Mouse (Mus musculus) limb, embryonic 15.5 days (tissue): ENCODE data around the gene Scamp3. TPM values are rescaled to one million over a fixed set of nuclear protein-coding genes. Genes with fewer than 3 reads are reported as not detected.
"Not testable (repeated sequence)": the region's sequence is repeated elsewhere in the genome, so short reads cannot be mapped to it uniquely, and the experiment has no call there.

Source experiments
- ATAC-seq: fragments of 200-750 bp; cut with Nextera tagmentation; 2 replicates; pipeline ENCODE4 v1.8.0; 2017; ENCODE audit warnings: low read depth, moderate TSS enrichment; ENCODE audit not compliant: insufficient number of reproducible peaks, low FRiP score, low TSS enrichment
- H3K27ac ChIP-seq: fragments of 300-500 bp; sonication (generic); 2 replicates; pipeline ENCODE4 v1.5.1; 2015; ENCODE audit warnings: moderate library complexity, mild to moderate bottlenecking, inconsistent platforms
- H3K27me3 ChIP-seq: fragments of 300-500 bp; sonication (generic); 2 replicates; pipeline ENCODE4 v1.6.1; 2015; ENCODE audit warnings: inconsistent platforms
- H3K36me3 ChIP-seq: fragments of 300-500 bp; sonication (generic); 2 replicates; pipeline ENCODE4 v1.6.1; 2015; ENCODE audit warnings: inconsistent platforms
- H3K4me1 ChIP-seq: fragments of 300-500 bp; sonication (generic); 2 replicates; pipeline ENCODE4 v1.6.1; 2015; ENCODE audit warnings: inconsistent platforms
- H3K4me2 ChIP-seq: fragments of 300-500 bp; sonication (generic); 2 replicates; pipeline ENCODE4 v1.6.1; 2015; ENCODE audit warnings: mild to moderate bottlenecking, inconsistent platforms
- H3K4me3 ChIP-seq: fragments of 300-500 bp; sonication (generic); 2 replicates; pipeline ENCODE4 v1.5.1; 2015; ENCODE audit warnings: mild to moderate bottlenecking, inconsistent platforms
- H3K9ac ChIP-seq: fragments of 300-500 bp; sonication (generic); 2 replicates; pipeline ENCODE4 v1.6.1; 2015; ENCODE audit warnings: inconsistent platforms
- H3K9me3 ChIP-seq: fragments of 300-500 bp; sonication (generic); 2 replicates; pipeline ENCODE4 v1.6.1; 2016; ENCODE audit warnings: inconsistent platforms
- WGBS: fragments of 180-500 bp; shearing (Covaris S2); methylation state at CpG from one replicate; pipeline ENCODE4 v1.1.7; 2015; 5-methylcytosine and 5-hydroxymethylcytosine counted together
- polyA plus RNA-seq: library from polyadenylated mRNA; unstranded; fragments of >200 nt; fragmentation: Nextera tagmentation; extraction: Ambion mirVana; gene quantifications from 2 replicates; pipeline ENCODE4 v1.2.1, GENCODE M21; 2015

Gene Scamp3
- polyA plus RNA-seq, 1 experiment from 2014 or later = 101 TPM

GRCm38 (mm10) chr3:89147979-89148311 lies 29.3 kb upstream of the Scamp3 start:
- Histone ChIP-seq H3K4me2 (peak overlapping the region; percentile 57), H3K27me3 (peaks cover 58% of the 10 kb centered on the region), H3K4me1 (peaks cover 7% of the 10 kb centered on the region), H3K4me3 (peak overlapping the region; percentile 29), H3K9ac (0 out of 2 replicates have a peak overlapping the region, but pooled peaks have one; percentile 23), H3K36me3 (no peaks in the 10 kb centered on the region), H3K27ac (no peak overlapping the region), H3K9me3 (no peaks in the 10 kb centered on the region)
- 7% methylated on average over 15 of the region's 15 CpGs for WGBS
- ATAC-seq = no peak

- Histone ChIP-seq H3K27ac (no peak overlapping the region), H3K4me2 (no peak overlapping the region), H3K4me1 (peaks cover 7% of the 10 kb centered on the region), H3K9ac (no peak overlapping the region), H3K9me3 (no peaks in the 10 kb centered on the region), H3K4me3 (no peak overlapping the region), H3K27me3 (peaks cover 58% of the 10 kb centered on the region), H3K36me3 (no peaks in the 10 kb centered on the region)
- 71% methylated on average over 14 of the region's 14 CpGs for WGBS
- ATAC-seq = no peak
Measured at GRCm38 (mm10) chr3:89148567-89148966, 28.7 kb upstream of the Scamp3 start.

- Histone ChIP-seq H3K4me1 (peaks cover 7% of the 10 kb centered on the region), H3K9ac (no peak overlapping the region), H3K27me3 (peaks cover 43% of the 10 kb centered on the region), H3K9me3 (no peaks in the 10 kb centered on the region), H3K27ac (no peak overlapping the region), H3K4me2 (no peak overlapping the region), H3K36me3 (no peaks in the 10 kb centered on the region), H3K4me3 (no peak overlapping the region)
- ATAC-seq = no peak
- 45% methylated on average over 17 of the region's 17 CpGs for WGBS
Measured at GRCm38 (mm10) chr3:89152084-89152835, 25.0 kb upstream of the Scamp3 start.

- Histone ChIP-seq H3K4me1 (peaks cover 14% of the 10 kb centered on the region), H3K27me3 (peaks cover 26% of the 10 kb centered on the region), H3K9me3 (no peaks in the 10 kb centered on the region), H3K4me2 (no peak overlapping the region), H3K9ac (no peak overlapping the region), H3K27ac (no peak overlapping the region), H3K36me3 (no peaks in the 10 kb centered on the region), H3K4me3 (no peak overlapping the region)
- WGBS = 89% methylated on average over 8 of the region's 8 CpGs
- no peak for ATAC-seq
Measured at GRCm38 (mm10) chr3:89156951-89157350, 20.3 kb upstream of the Scamp3 start.

- Histone ChIP-seq H3K4me1 (peaks cover 15% of the 10 kb centered on the region), H3K27me3 (peaks cover 22% of the 10 kb centered on the region), H3K27ac (no peak overlapping the region), H3K4me2 (no peak overlapping the region), H3K9ac (no peak overlapping the region), H3K4me3 (no peak overlapping the region), H3K9me3 (no peaks in the 10 kb centered on the region), H3K36me3 (no peaks in the 10 kb centered on the region)
- ATAC-seq = no peak
- WGBS = 17% methylated on average over 7 of the region's 7 CpGs
Measured at GRCm38 (mm10) chr3:89158651-89159050, 18.6 kb upstream of the Scamp3 start.

- Histone ChIP-seq H3K4me1 (peaks cover 18% of the 10 kb centered on the region), H3K9ac (no peak overlapping the region), H3K27ac (no peak overlapping the region), H3K36me3 (no peaks in the 10 kb centered on the region), H3K4me2 (peak overlapping the region; percentile 99), H3K9me3 (no peaks in the 10 kb centered on the region), H3K27me3 (peaks cover 22% of the 10 kb centered on the region), H3K4me3 (peak overlapping the region; percentile 54)
- WGBS = 3% methylated on average over 13 of the region's 13 CpGs
- ATAC-seq = no peak
Measured at GRCm38 (mm10) chr3:89159211-89159610, 18.1 kb upstream of the Scamp3 start.

- Histone ChIP-seq H3K27me3 (peaks cover 22% of the 10 kb centered on the region), H3K9me3 (no peaks in the 10 kb centered on the region), H3K36me3 (no peaks in the 10 kb centered on the region), H3K4me2 (peak within 1 kb of the TSS; percentile 99), H3K4me3 (peak within 1 kb of the TSS; percentile 54), H3K9ac (peak within 1 kb of the TSS; percentile 37), H3K27ac (no peak within 1 kb of the TSS), H3K4me1 (peaks cover 18% of the 10 kb centered on the region)
- WGBS = 0% methylated on average over 62 of the region's 66 CpGs
- ATAC-seq = peak; percentile 68; the same call in 1 of the 2 replicates
Measured at GRCm38 (mm10) chr3:89159616-89160344, 17.5 kb upstream of the Scamp3 start, which contains the start of gene Hcn3. Gene Hcn3 (minus strand): TSS chr3:89160196.

GRCm38 (mm10) chr3:89161207-89161606 lies 16.1 kb upstream of the Scamp3 start:
- not testable (repeated sequence) for H3K4me2 ChIP-seq, H3K9ac ChIP-seq, H3K4me3 ChIP-seq, ATAC-seq, H3K36me3 ChIP-seq, H3K9me3 ChIP-seq, H3K27ac ChIP-seq
- Histone ChIP-seq H3K27me3 (peaks cover 22% of the 10 kb centered on the region), H3K4me1 (peaks cover 27% of the 10 kb centered on the region)

- ATAC-seq = no peak
- peaks cover 6% of the 10 kb centered on the region; the same call in 1 of the 2 replicates for H3K36me3 ChIP-seq
- H3K9me3 ChIP-seq = no peaks in the 10 kb centered on the region
- H3K9ac ChIP-seq = no peak overlapping the region
- H3K4me1 ChIP-seq = peaks cover 32% of the 10 kb centered on the region
- no peak overlapping the region for H3K4me3 ChIP-seq
- no peak overlapping the region for H3K4me2 ChIP-seq
- peaks cover 22% of the 10 kb centered on the region for H3K27me3 ChIP-seq
- no peak overlapping the region for H3K27ac ChIP-seq
- WGBS = 69% methylated on average over 4 of the region's 4 CpGs
Measured at GRCm38 (mm10) chr3:89161786-89162185, 15.5 kb upstream of the Scamp3 start.

GRCm38 (mm10) chr3:89163123-89163522 lies 14.2 kb upstream of the Scamp3 start:
- ATAC-seq = no peak
- peaks cover 17% of the 10 kb centered on the region for H3K36me3 ChIP-seq

GRCm38 (mm10) chr3:89163643-89164245 lies 13.5 kb upstream of the Scamp3 start:
- H3K9ac ChIP-seq = no peak overlapping the region
- no peak for ATAC-seq
- H3K4me3 ChIP-seq = peak overlapping the region; percentile 89
- peaks cover 12% of the 10 kb centered on the region for H3K27me3 ChIP-seq
- WGBS = 71% methylated on average over 5 of the region's 5 CpGs
- H3K4me2 ChIP-seq = peak overlapping the region; percentile 66
- peaks cover 36% of the 10 kb centered on the region for H3K4me1 ChIP-seq
- peak overlapping the region; percentile 98; the same call in 1 of the 2 replicates for H3K27ac ChIP-seq
- H3K36me3 ChIP-seq = peaks cover 24% of the 10 kb centered on the region
- no peaks in the 10 kb centered on the region for H3K9me3 ChIP-seq

More at GRCm38 (mm10) chr3:89163123-89163522, 14.2 kb upstream of the Scamp3 start:
- no peak overlapping the region for H3K9ac ChIP-seq
- no peak overlapping the region for H3K27ac ChIP-seq
- WGBS = 64% methylated on average over 1 of the region's 1 CpGs
- H3K9me3 ChIP-seq = no peaks in the 10 kb centered on the region
- no peak overlapping the region for H3K4me3 ChIP-seq
- peaks cover 19% of the 10 kb centered on the region for H3K27me3 ChIP-seq
- no peak overlapping the region for H3K4me2 ChIP-seq
- peaks cover 36% of the 10 kb centered on the region for H3K4me1 ChIP-seq
